Mouse (Mus musculus): ENCODE results near the gene Mrpl23.

DNA sequence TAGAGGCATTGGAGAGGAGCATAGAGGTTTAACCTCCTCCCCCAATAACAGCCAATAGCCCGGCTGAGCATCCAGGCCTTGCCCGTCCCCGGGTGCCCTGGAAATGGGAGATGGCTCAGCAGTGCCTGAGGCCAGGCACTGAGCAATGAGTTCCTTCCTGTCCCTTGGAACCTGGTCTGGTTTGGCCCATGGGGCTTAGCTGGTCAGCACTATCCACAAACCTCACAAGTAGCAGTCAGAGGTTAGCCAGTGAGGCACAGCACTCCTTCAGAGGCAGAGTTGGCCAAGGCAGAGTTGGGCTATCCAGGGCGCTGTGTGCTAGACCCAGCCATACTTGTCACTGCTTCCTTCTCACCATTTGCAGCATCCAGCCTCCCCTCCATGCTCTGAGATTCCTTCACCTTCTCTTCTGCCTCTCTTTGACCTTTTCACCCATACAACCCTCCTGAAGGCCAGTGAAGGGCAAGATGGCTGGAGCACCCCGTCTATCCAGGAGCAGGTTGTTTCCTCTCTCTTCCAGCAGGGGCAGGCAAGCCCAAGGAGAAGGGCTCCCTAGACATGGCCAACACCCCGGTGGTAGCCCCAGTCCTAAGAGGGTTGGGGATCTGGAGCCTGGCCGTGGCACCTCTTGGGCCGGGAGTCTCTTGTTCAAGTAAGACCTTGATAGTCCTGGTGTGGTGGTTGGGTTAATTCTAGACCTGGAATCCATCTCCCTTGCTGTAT lies 23.0 kb downstream of the Mrpl23 start:
- TF ChIP-seq CTCF (IDR thresholded peaks at IDR 0.05; ENCODE audit: extremely low read depth, insufficient read depth, low read length) (no peak), POLR2A (IDR thresholded peaks at IDR 0.05; ENCODE audit: extremely low read depth, insufficient read depth, low read length) (no peak)

Measured in cortical plate, adult 2 months (tissue).